Mouse (Mus musculus) cerebellum, adult 2 months (tissue): ENCODE data around the gene Mvb12b. TPM values are rescaled to one million over a fixed set of nuclear protein-coding genes. Genes with fewer than 3 reads are reported as not detected.

Experiments used
- DNase-seq, 2 experiments: peaks; one replicate each; pipeline ENCODE4 v3.0.0; 2021
- H3K27ac ChIP-seq: fragments of 200-500 bp; 2 replicates; pipeline ENCODE4 v1.5.1; 2012; ENCODE audit warnings: low read length, control low read depth, inconsistent platforms; ENCODE audit not compliant: insufficient read depth
- H3K27me3 ChIP-seq: fragments of 200-500 bp; 2 replicates; pipeline ENCODE4 v1.6.1; 2012; ENCODE audit warnings: inconsistent platforms, mild to moderate bottlenecking, low read length, moderate library complexity; ENCODE audit not compliant: control insufficient read depth, insufficient read depth
- H3K4me1 ChIP-seq: fragments of 200-500 bp; 2 replicates; pipeline ENCODE4 v1.6.1; 2011; ENCODE audit warnings: low read length; ENCODE audit not compliant: control insufficient read depth, insufficient read depth
- H3K4me3 ChIP-seq: fragments of 200-500 bp; replicated peaks from 2 replicates; pipeline ENCODE3; 2011; ENCODE audit warnings: mild to moderate bottlenecking, low read depth, low read length, control low read depth; ENCODE audit not compliant: insufficient read depth
- CTCF ChIP-seq: fragments of 200-500 bp; IDR thresholded peaks from 2 replicates; pipeline ENCODE4 v1.5.1; 2011; ENCODE audit warnings: low read depth, mild to moderate bottlenecking, control low read depth, low read length, moderate library complexity, borderline replicate concordance; ENCODE audit not compliant: insufficient read depth
- POLR2A ChIP-seq: fragments of 200-500 bp; IDR thresholded peaks from 2 replicates; pipeline ENCODE4 v1.6.1; 2011; ENCODE audit warnings: low read length, control low read depth, borderline replicate concordance; ENCODE audit not compliant: insufficient read depth
- WGBS: fragments of 180-500 bp; shearing (Covaris S2); methylation state at CpG from one replicate; pipeline ENCODE4 v1.1.7; 2018; 5-methylcytosine and 5-hydroxymethylcytosine counted together
- polyA plus RNA-seq: library from polyadenylated mRNA; depleted of rRNA; stranded (reverse); fragments of >200 nt; gene quantifications from 2 replicates; pipeline ENCODE4 v1.2.3, GENCODE M21; 2012

Gene Mvb12b
- polyA plus RNA-seq, 1 experiment = 70.8 TPM

GRCm38 (mm10) chr2:33717821-33718351 lies 169.9 kb downstream of the Mvb12b start:
- 49% methylated on average over 21 of the region's 21 CpGs for WGBS
- no peak for DNase-seq
- TF ChIP-seq CTCF (no peak), POLR2A (no peak)
- Histone ChIP-seq H3K27ac (no peak overlapping the region), H3K27me3 (no peaks in the 10 kb centered on the region), H3K4me1 (peaks cover 19% of the 10 kb centered on the region), H3K4me3 (no peak overlapping the region)

GRCm38 (mm10) chr2:33717378-33717777 lies 170.4 kb downstream of the Mvb12b start:
- Histone ChIP-seq H3K27ac (no peak overlapping the region), H3K4me3 (no peak overlapping the region), H3K27me3 (no peaks in the 10 kb centered on the region), H3K4me1 (peaks cover 19% of the 10 kb centered on the region)
- TF ChIP-seq POLR2A (no peak), CTCF (no peak)
- no peak for DNase-seq
- 74% methylated on average over 11 of the region's 11 CpGs for WGBS

- H3K27me3 ChIP-seq = no peaks in the 10 kb centered on the region
- H3K27ac ChIP-seq = no peak overlapping the region
- peaks cover 19% of the 10 kb centered on the region for H3K4me1 ChIP-seq
- DNase-seq = no peak
- TF ChIP-seq CTCF (no peak), POLR2A (no peak)
- 53% methylated on average over 15 of the region's 15 CpGs for WGBS
- no peak overlapping the region for H3K4me3 ChIP-seq
These were observed 170.9 kb downstream of the Mvb12b start for GRCm38 (mm10) chr2:33716878-33717277.

- no peak overlapping the region for H3K27ac ChIP-seq
- no peak for TF ChIP-seq CTCF
- TF ChIP-seq POLR2A = no peak
- peaks cover 6% of the 10 kb centered on the region for H3K4me1 ChIP-seq
- no peak for DNase-seq
- 71% methylated on average over 8 of the region's 8 CpGs for WGBS
- no peak overlapping the region for H3K4me3 ChIP-seq
- no peaks in the 10 kb centered on the region for H3K27me3 ChIP-seq
These were observed 172.8 kb downstream of the Mvb12b start for GRCm38 (mm10) chr2:33714932-33715331.

- no peak for DNase-seq
- Histone ChIP-seq H3K27ac (no peak overlapping the region), H3K27me3 (no peaks in the 10 kb centered on the region), H3K4me3 (no peak overlapping the region), H3K4me1 (0 out of 2 replicates have a peak, but pooled peaks cover 3% of the 10 kb centered on the region)
- WGBS = 60% methylated on average over 12 of the region's 12 CpGs
- no peak for TF ChIP-seq POLR2A
These were observed 174.0 kb downstream of the Mvb12b start for GRCm38 (mm10) chr2:33713580-33714260.

- H3K27ac ChIP-seq = no peak overlapping the region
- DNase-seq = no peak
- WGBS = 51% methylated on average over 4 of the region's 4 CpGs
- no peaks in the 10 kb centered on the region for H3K27me3 ChIP-seq
- no peak overlapping the region for H3K4me3 ChIP-seq
- H3K4me1 ChIP-seq = peaks cover 3% of the 10 kb centered on the region; the same call in 1 of the 2 replicates
- TF ChIP-seq CTCF (no peak), POLR2A (no peak)
These were observed 174.9 kb downstream of the Mvb12b start for GRCm38 (mm10) chr2:33712811-33713210.

- TF ChIP-seq CTCF (no peak), POLR2A (no peak)
- Histone ChIP-seq H3K4me1 (no peaks in the 10 kb centered on the region; the same call in 1 of the 2 replicates), H3K27me3 (no peaks in the 10 kb centered on the region), H3K4me3 (no peak overlapping the region), H3K27ac (no peak overlapping the region)
- no peak for DNase-seq
- WGBS = 95% methylated on average over 8 of the region's 8 CpGs
These were observed 178.9 kb downstream of the Mvb12b start for GRCm38 (mm10) chr2:33708831-33709230.

- H3K4me1 ChIP-seq = no peaks in the 10 kb centered on the region; the same call in 1 of the 2 replicates
- H3K27me3 ChIP-seq = no peaks in the 10 kb centered on the region
- TF ChIP-seq CTCF (no peak), POLR2A (no peak)
- no peak overlapping the region for H3K4me3 ChIP-seq
- no peak for DNase-seq
- WGBS = 51% methylated on average over 3 of the region's 3 CpGs
- no peak overlapping the region for H3K27ac ChIP-seq
These were observed 179.7 kb downstream of the Mvb12b start for GRCm38 (mm10) chr2:33708096-33708495.
